Mouse (Mus musculus) hindbrain, postnatal 0 days (tissue): ENCODE measurements at regions not wholly inside any gene's neighbourhood (a gene's known extent, or its start where the extent isn't known, plus 50 kb on each side); places are given as distances from the start of the nearest gene placed in this dataset.

Experiments used
- ATAC-seq: fragments of 200-750 bp; cut with Nextera tagmentation; 2 replicates; pipeline ENCODE4 v1.8.0; 2017; ENCODE audit warnings: mild to moderate bottlenecking, moderate TSS enrichment, moderate library complexity
- DNase-seq: peaks from one replicate; pipeline ENCODE4 v3.0.0-alpha.2; 2015; ENCODE audit warnings: low spot score
- H3K27ac ChIP-seq: fragments of 300-500 bp; sonication (generic); 2 replicates; pipeline ENCODE4 v1.5.1; 2014; ENCODE audit warnings: mild to moderate bottlenecking
- H3K27me3 ChIP-seq: fragments of 300-500 bp; sonication (generic); 2 replicates; pipeline ENCODE4 v1.6.1; 2014; ENCODE audit warnings: low read length, mixed read lengths; ENCODE audit not compliant: insufficient read depth
- H3K36me3 ChIP-seq: fragments of 300-500 bp; sonication (generic); 2 replicates; pipeline ENCODE4 v1.6.1; 2014; ENCODE audit warnings: low read length, mixed read lengths; ENCODE audit not compliant: insufficient read depth
- H3K4me1 ChIP-seq: fragments of 300-500 bp; sonication (generic); 2 replicates; pipeline ENCODE4 v1.6.1; 2014; ENCODE audit warnings: antibody characterized with exemption, low read length, mixed read lengths; ENCODE audit not compliant: insufficient read depth
- H3K4me2 ChIP-seq: fragments of 300-500 bp; sonication (generic); 2 replicates; pipeline ENCODE4 v1.6.1; 2014; ENCODE audit warnings: low read depth, mild to moderate bottlenecking, low read length, moderate library complexity, mixed read lengths
- H3K4me3 ChIP-seq: fragments of 300-500 bp; sonication (generic); 2 replicates; pipeline ENCODE4 v1.5.1; 2014; ENCODE audit warnings: low read length
- H3K9ac ChIP-seq: fragments of 300-500 bp; sonication (generic); replicated peaks from 2 replicates; pipeline ENCODE4 v1.6.1; 2014; ENCODE audit warnings: mild to moderate bottlenecking, low read length, moderate library complexity, mixed read lengths
- H3K9me3 ChIP-seq: fragments of 300-500 bp; sonication (generic); 2 replicates; pipeline ENCODE4 v1.6.1; 2016; ENCODE audit warnings: low read length, mixed read lengths
- CTCF ChIP-seq: IDR thresholded peaks from 2 replicates; pipeline ENCODE4 v1.5.1; 2016; ENCODE audit warnings: antibody characterized with exemption, control low read depth, low read depth
- WGBS: fragments of 180-500 bp; shearing (Covaris S2); extraction: QIAGEN DNeasy Blood & Tissue Kit; methylation state at CpG from one replicate; pipeline ENCODE4 v1.1.7; 2014; 5-methylcytosine and 5-hydroxymethylcytosine counted together

DNA sequence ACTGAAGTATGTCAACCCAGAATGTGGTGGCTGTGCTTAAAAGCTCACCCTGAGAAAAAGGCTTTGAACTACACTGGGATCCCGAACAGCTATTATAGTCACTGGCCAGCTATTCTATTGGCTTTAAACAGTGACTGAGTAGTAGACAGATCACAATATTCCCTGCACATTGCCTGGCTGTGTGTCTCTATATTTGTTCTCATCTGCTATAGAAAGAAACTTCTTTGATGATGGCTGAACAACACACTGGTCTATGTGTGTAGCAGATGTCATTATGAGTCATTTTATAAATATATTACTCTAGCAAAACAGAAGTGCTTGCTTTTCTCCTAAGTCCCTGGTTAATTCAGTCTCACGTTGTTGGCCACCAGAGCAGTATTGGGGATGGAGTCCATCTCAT, 152.1 kb upstream of the Slco6d1 start:
- H3K27ac ChIP-seq: no peak overlapping the region
- no peak overlapping the region for H3K4me3 ChIP-seq
- WGBS: 63% methylated on average over 2 of the region's 2 CpGs
- H3K4me2 ChIP-seq: no peak overlapping the region
- ATAC-seq: no peak
- no peaks in the 10 kb centered on the region for H3K36me3 ChIP-seq
- no peak for DNase-seq
- no peak for TF ChIP-seq CTCF
- H3K9ac ChIP-seq: no peak overlapping the region
- no peaks in the 10 kb centered on the region for H3K4me1 ChIP-seq
- no peaks in the 10 kb centered on the region for H3K27me3 ChIP-seq
- H3K9me3 ChIP-seq: no peaks in the 10 kb centered on the region

DNA sequence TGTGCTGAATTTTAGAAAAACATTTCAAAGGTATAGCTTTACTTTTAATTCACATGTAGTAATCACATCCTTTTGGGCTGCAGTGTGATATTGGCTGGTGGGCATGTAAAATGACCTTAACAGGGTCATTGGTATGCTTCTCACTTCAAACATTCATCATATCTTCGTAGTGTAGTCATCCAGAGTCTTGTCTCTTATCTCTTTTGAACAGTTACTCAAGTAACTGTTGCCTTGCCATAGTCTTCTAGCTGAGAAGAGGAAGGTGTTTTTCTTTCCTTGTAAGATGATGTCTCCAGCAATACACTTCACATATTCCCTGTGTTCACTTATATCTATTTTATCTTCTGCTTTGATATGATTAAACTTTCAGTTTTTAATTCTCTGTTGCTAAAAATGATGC, 150.7 kb upstream of the Slco6d1 start:
- ATAC-seq: no peak
- 72% methylated on average over 1 of the region's 1 CpGs for WGBS

DNA sequence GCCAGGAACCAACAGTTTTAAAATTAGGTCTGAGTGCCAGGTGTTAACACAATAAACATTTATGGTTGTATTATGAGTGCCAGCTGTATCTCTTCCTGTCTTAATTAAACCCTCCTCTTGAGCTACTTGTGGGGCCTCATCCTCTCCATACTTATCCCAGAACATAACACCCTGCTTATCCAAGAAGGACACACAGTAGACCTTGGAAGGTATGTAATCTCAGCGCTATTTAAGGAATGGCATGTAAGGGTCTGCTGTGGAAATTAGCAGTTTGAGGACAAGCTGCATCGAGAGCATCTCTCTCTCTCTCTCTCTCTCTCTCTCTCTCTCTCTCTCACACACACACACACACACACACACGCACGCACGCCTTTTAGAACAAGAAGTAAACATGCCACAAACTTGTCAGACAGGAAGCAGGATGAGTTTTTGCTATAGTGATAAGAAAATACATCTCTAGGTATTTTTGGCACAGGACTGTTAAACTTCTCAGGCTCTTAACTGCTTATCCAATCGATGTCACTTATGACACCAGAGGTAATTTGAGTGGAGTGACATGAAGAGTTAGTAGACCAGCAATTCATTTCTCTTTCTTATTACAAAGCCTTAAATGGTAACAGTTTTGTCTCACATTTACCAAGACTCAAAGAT, 146.8 kb upstream of the Slco6d1 start:
- 82% methylated on average over 6 of the region's 6 CpGs for WGBS
- H3K4me1 ChIP-seq: no peaks in the 10 kb centered on the region
- H3K4me2 ChIP-seq: no peak overlapping the region
- DNase-seq (no peak), ATAC-seq (no peak)
- no peaks in the 10 kb centered on the region for H3K9me3 ChIP-seq
- no peak overlapping the region for H3K4me3 ChIP-seq
- H3K9ac ChIP-seq: no peak overlapping the region
- no peak for TF ChIP-seq CTCF
- no peaks in the 10 kb centered on the region for H3K36me3 ChIP-seq
- no peak overlapping the region for H3K27ac ChIP-seq
- no peaks in the 10 kb centered on the region for H3K27me3 ChIP-seq

More for the DNA sequence above, 150.7 kb upstream of the Slco6d1 start:
- H3K4me1 ChIP-seq: no peaks in the 10 kb centered on the region
- H3K36me3 ChIP-seq: no peaks in the 10 kb centered on the region
- H3K27me3 ChIP-seq: no peaks in the 10 kb centered on the region
- no peak overlapping the region for H3K9ac ChIP-seq
- TF ChIP-seq CTCF: no peak
- DNase-seq: no peak
- H3K27ac ChIP-seq: no peak overlapping the region
- H3K9me3 ChIP-seq: no peaks in the 10 kb centered on the region
- H3K4me2 ChIP-seq: no peak overlapping the region
- H3K4me3 ChIP-seq: no peak overlapping the region

DNA sequence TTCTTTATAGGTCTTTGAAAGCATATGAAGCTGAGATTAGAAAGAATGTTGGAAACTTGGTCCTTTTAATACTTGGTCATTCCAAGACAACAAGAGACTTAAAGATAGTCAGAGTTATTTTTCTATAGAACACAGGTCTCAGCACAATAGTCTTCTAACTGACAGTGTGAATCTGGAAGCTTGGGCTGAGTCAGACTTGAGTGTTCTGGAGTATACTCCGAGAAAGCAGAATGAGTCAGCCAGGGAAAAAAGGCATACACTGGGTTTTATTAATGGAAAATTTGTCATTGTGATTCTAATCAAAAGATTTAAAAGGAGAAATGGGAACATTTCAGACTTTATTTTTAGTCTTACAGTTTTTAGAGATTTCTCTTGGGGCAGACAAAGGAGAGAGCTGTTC, 145.4 kb upstream of the Slco6d1 start:
- no peak overlapping the region for H3K27ac ChIP-seq
- TF ChIP-seq CTCF: no peak
- WGBS: 94% methylated on average over 1 of the region's 1 CpGs
- no peaks in the 10 kb centered on the region for H3K9me3 ChIP-seq
- no peak overlapping the region for H3K9ac ChIP-seq
- ATAC-seq (no peak), DNase-seq (no peak)
- H3K4me3 ChIP-seq: no peak overlapping the region
- no peaks in the 10 kb centered on the region for H3K27me3 ChIP-seq
- H3K36me3 ChIP-seq: no peaks in the 10 kb centered on the region
- no peaks in the 10 kb centered on the region for H3K4me1 ChIP-seq
- H3K4me2 ChIP-seq: no peak overlapping the region

DNA sequence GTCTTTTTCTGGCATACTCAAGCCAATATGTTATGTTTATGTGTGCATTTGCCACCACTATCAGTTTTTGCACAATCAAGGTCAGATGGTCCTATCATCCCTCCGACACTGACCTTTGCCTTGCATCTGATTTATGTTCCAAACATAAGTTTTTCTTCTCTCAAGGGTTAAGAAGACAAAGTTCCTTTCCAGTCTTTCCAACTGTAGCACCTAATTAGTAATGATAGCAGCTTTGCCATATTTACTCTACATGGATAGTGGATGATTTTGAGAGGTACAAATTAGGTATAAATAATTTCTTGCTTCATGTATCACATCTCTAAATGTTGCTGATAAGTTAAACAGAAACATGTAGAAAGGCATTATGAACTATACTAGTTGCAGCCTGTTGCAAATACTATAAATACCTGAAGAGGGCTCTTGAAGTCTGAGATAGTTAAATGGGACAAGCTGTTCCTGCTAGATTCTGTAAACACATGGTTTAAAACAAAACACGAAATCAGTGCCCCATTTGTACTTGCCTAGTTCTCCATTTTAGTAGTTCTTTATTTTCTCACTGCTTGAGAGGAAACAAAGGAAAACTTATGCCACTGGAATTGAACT, 141.4 kb upstream of the Slco6d1 start:
- Histone ChIP-seq H3K27me3 (no peaks in the 10 kb centered on the region), H3K9me3 (no peaks in the 10 kb centered on the region), H3K9ac (no peak overlapping the region), H3K36me3 (no peaks in the 10 kb centered on the region), H3K27ac (no peak overlapping the region), H3K4me3 (no peak overlapping the region), H3K4me2 (no peak overlapping the region), H3K4me1 (no peaks in the 10 kb centered on the region)
- no peak for TF ChIP-seq CTCF
- no peak for DNase-seq
- no peak for ATAC-seq
- 78% methylated on average over 2 of the region's 2 CpGs for WGBS

DNA sequence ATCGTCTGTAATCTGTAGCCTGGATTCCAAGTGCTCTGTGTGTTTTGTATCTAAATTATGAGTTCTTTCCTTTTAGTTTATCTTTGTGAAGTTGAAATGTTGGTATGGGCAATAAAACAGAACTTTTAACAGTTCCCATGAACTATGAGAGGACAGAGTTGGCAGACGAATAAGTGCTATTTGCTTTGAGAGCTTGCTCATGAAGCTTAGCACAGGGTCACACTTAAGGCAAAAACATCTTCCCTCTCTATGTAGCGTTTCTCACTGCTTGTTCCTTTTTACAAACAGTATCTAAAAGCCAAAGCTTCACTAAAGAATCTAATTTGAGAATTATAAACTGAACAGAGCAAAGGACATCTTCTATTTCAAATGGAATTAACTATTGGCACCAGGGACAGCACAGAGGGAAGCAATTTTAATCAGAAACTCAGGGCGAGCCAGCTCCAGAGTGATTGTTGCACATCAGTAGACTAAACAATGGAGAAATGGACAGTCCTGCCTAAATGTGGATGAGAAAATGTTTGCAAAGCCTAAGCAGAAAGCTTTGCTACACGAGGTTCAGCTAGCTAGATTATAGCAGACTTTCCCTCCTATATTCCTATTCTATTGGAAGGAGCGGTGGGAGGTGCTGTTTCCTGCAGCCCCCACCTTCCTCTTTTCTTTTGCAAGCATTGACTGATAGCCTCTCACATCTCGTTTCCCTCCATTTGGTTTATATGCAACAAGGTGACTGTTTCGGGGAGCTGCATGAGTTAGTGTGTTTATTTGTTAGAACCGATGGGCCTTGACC, 140.5 kb upstream of the Slco6d1 start:
- H3K4me1 ChIP-seq: no peaks in the 10 kb centered on the region
- H3K27ac ChIP-seq: peak overlapping the region; percentile 32; the same call in 1 of the 2 replicates
- no peak overlapping the region for H3K4me2 ChIP-seq
- no peak overlapping the region for H3K9ac ChIP-seq
- DNase-seq (no peak), ATAC-seq (no peak)
- H3K9me3 ChIP-seq: no peaks in the 10 kb centered on the region
- no peak overlapping the region for H3K4me3 ChIP-seq
- H3K36me3 ChIP-seq: no peaks in the 10 kb centered on the region
- WGBS: 66% methylated on average over 9 of the region's 9 CpGs
- no peaks in the 10 kb centered on the region for H3K27me3 ChIP-seq
- TF ChIP-seq CTCF: no peak
